Mouse (Mus musculus) spleen, adult 12 weeks (tissue): Measurements from ENCODE around the gene Vmn1r204.
"Not testable (repeated sequence)": the region's sequence is repeated elsewhere in the genome, so short reads cannot be mapped to it uniquely, and the experiment has no call there.

Source experiments
- DNase-seq: peaks from one replicate; pipeline ENCODE4 v3.0.0; 2022; ENCODE audit warnings: low spot score

The Vmn1r204 gene

GRCm38 (mm10) chr13:22552898-22553297 is at the start of gene Vmn1r204:
Gene Vmn1r204, plus strand, starts transcription at chr13:22553198.
- not testable (repeated sequence) for DNase-seq

GRCm38 (mm10) chr13:22505281-22505680 is 47.7 kb upstream of the Vmn1r204 start, which contains the start of gene Vmn1r202:
Gene Vmn1r202, minus strand, starts transcription at chr13:22505381.
- no peak for DNase-seq

- no peak for DNase-seq
Observed at GRCm38 (mm10) chr13:22517814-22518213, 35.2 kb upstream of the Vmn1r204 start, which contains the start of gene Vmn1r203. Gene Vmn1r203, plus strand, starts transcription at chr13:22518114.

- not testable (repeated sequence) for DNase-seq
Observed at GRCm38 (mm10) chr13:22574911-22575310, 21.9 kb downstream of the Vmn1r204 start.

GRCm38 (mm10) chr13:22583336-22583735 is 30.3 kb downstream of the Vmn1r204 start:
- DNase-seq, result not testable (repeated sequence)

GRCm38 (mm10) chr13:22592900-22593299 is 39.9 kb downstream of the Vmn1r204 start, which contains the start of gene Vmn1r205:
Gene Vmn1r205, minus strand, starts transcription at chr13:22593000.
- no peak for DNase-seq
